Mouse (Mus musculus): Measurements from ENCODE around the gene Nsmce1.
"Not testable (repeated sequence)": the region's sequence is repeated elsewhere in the genome, so short reads cannot be mapped to it uniquely, and the experiment has no call there.

Gene Nsmce1

DNA sequence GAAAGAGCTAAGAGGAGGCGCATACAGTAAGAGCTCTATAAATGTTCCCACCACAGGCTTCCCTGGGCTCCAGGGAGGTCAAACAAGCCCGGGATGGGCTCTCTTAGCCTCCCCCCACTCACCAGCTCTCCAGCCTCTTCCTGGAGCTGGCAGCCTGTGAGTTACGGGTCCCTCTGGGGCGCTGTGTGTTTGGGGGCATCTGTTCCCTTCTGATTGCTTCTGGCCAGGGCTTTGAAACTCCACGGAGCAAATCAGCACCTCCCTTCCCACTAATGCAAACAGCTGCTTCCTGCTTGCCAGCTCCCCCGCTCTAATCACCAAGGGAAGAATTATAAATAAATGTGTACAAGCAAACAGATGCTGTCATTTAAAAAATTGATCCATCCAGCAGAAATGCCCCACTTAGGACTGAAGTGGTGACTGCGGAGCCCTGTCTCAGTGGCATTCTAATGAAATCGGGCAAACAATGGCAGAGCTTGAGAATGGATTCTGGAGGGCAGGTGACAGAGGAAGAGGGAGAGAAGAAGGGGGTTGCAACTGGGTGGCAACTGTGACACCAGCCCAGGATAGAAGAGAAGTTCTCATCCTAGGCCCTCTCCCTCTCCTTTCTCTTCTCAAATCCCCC is 56.6 kb downstream of the Nsmce1 start:
- DNase-seq (ENCODE audit: low read depth) = no peak

DNA sequence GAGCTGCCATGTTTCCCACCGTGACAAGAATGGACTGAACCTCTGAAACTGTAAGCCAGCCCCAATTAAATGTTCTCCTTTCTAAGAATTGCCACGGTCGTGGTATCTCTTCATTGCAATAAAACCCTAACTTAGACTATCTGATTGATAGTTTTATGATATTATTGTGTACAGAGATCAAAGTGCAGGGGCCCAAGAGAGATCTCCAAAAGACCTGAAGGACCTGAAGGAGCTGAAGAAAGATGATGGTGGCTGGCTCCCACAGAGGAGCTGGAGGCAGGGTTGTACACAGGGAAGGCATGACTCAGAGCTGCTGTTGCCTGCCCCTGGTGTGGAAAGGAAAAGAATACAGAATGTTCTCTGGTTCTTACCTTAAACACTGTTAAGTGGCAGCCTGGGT is 57.5 kb downstream of the Nsmce1 start:
- no peak for DNase-seq (ENCODE audit: low read depth)

DNA sequence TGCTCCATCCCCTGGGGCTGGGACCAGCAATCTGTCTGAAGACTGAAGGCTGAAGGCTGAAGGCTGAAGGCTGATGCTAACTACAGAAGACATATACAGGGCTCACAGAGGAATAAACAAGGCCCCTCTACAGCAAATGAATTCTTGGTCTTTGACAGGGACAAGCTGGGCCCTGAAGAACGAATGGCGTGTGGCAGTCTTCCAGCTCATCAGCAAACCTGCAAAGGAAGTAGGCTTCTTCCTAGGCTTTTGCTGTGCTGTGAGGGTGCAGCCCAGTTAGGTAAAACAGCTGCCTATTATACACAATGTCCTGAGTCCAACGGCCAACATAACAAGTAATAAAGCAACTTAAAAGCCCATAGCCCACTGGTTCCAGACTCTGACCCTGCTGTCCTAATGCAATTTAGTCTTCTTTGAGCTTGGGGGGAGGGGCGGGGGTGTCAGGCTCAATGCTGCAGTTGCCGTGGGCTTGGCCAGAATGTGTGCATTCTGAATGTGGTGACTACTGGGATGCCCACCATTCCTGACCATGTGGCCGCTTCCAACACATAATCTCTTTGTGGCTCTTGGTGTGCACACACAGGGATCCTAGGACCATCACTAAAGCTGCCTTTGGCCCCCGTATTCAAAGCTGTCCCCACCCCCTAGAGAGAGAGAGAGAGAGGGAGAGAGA is 61.1 kb downstream of the Nsmce1 start:
- DNase-seq (ENCODE audit: low read depth) = no peak

DNA sequence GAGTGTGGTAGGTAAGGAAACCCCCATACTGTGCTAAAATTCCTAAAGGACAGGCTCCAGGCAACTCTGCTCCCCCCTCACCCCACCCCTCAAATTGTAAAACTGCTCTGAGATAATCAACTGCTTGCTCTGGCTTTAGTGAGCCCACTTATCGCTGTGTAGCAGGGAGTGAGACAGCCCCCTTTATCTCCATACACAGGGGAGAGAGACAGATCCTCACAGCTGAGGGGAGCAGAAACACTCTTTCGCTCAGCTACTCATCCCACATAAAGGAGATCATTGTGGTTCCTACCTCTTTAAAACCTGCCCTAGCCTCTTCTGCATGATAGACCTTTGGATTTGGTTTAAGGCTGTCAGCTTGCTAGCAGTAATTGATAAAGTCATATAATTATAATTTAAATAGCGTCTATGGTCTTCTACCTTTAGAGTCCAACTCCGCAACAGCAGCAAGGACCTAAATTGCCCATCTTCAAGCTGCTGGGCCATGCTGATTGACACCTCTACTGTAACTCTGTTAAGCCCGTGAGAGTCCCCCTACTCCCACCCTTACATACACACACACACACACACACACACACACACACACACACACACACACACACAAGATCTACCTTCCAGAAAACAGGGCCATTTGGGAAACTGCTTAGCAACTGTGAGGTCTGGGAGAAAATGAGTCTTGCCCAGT is 62.4 kb downstream of the Nsmce1 start:
- not testable (repeated sequence) for DNase-seq (ENCODE audit: low read depth)

DNA sequence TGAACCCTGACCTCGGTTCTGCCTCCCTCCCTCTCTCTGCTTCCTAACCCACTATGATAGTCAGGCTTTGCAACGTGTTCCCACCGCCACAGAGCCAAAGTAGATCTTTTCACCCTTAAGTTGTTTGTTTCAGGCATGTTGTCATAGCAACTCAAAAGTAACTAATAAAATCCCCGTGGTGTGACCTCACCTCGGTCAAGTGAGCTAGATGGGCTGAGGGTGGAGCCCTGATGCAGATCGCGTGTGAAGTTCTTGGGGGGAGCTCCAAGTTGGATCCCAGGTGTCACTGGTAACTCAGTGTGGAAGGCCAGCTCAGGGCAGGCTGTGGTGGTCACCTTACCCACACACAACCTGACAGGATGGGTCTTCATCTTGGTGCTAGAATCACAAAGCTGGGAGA is 63.0 kb downstream of the Nsmce1 start:
- DNase-seq (ENCODE audit: low read depth) = no peak

DNA sequence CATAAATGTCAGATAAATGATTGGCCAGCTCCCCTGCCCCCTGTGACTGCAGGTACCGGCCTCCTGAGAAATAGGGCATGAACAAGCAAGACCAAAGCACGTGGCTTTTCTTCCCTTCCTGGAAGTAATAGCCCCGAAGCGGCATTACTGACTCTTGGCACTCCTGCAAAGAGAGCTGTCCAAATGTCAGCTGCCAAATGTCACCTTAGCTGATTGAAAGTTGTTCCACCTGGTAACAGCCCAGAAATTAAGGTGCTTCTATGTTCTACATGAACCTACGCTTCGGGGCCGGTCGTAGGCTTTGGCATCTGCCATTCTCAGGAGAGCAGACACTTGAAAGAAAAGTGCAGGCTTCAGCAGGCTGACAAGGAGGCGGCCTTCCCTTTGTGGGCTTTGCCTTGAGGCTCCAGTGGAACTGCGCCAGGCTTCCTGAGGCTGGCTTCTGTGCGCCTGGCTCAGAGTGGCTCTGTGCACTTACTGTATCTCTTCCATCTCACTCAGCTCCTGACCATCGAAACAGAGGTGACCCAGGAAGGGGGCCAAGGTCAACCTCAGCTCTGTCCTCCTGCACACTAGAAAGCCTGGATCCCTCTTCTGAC is 63.8 kb downstream of the Nsmce1 start:
- peak; percentile 15 for DNase-seq (ENCODE audit: low read depth)

DNA sequence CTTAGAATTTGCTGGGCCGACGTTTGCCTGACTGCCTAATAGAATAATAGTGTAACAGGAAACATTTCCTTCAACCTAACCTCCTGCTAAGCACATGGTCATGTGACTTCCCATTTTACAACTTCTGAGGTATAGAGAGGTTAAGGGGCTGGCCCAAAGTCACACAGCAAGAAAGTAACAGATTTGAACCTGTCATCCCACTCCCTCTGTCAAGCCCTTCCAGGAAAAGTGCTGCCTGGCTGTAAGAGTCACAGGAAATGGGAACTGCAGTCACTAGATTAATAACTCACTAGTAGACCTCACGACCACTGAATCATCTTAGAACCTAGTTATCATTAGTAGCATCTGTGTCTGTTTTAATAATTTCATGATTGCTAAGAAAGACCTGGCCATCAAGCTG is 68.3 kb downstream of the Nsmce1 start:
- no peak for DNase-seq (ENCODE audit: low read depth)

DNA sequence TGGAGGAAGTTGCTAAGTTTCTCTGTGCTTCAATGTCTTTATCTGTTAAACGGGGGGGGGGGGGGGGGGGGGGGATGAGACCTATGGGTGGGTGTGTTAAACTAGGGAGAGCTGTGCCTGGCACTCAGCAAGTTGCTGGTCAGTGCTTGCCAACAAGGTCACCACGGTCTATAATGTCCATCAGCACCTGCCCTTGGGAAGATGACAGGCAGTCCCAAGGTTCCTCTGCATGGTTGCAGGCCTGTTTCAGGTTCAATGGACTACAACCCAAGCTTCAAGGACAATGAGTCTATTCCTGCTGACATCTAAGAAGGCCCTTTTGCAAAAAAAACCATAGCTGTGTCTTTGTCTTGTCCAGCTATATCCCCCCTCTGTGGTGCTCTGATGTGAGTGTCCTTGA is 69.5 kb downstream of the Nsmce1 start:
- DNase-seq (ENCODE audit: low read depth) = no peak

DNA sequence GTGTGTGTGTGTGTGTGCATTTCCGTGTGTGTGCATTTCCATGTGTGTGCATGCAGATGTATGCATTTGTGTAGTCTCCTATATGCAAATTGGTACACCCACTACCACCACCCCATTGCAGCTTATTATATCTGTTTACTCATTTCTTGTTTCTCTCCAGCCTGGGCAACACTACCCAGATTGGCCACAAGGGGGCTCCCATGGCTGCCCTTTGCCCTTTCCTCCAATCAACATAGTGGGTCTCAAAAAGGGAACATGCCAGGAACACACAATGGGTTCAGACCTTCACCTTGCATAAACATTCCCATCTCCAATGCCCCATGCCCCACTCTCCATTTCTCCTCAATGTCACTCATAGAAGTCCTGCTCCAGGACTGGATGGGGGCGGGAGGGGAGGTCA is 71.2 kb downstream of the Nsmce1 start:
- DNase-seq (ENCODE audit: low read depth) = peak; percentile 55

DNA sequence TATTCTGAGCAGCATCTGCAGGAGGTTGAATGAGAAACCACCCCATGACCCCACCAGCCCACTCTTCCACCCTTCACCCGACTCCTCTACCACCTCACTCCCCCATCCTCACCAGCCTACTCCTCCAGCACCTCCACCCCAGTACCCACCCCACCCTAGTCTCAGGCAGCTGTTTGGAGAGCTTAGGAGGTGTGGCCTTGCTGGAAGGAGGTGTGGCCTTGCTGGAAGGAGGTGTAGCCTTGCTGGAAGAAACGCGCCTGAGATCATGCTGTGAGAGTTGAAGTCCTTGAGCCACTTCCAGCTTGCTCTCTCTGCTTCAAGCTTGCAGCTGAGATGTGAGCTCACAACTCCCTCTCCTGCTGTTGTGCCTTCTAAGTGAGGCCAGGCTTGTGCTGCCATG is 73.0 kb downstream of the Nsmce1 start:
- peak; percentile 20 for DNase-seq (ENCODE audit: low read depth)
